Mouse (Mus musculus) heart, embryonic 15.5 days (tissue): ENCODE results near the gene Adgrb3. TPM values are rescaled to one million over a fixed set of nuclear protein-coding genes. Genes with fewer than 3 reads are reported as not detected.

Experiments used
- ATAC-seq: fragments of 200-750 bp; cut with Nextera tagmentation; replicated peaks from 2 replicates; pipeline ENCODE4 v1.8.0; 2017; ENCODE audit warnings: low read depth, moderate TSS enrichment; ENCODE audit not compliant: insufficient number of reproducible peaks, insufficient read depth, low FRiP score
- H3K27ac ChIP-seq: fragments of 300-500 bp; sonication (generic); 2 replicates; pipeline ENCODE4 v1.5.1; 2015; ENCODE audit warnings: mild to moderate bottlenecking, inconsistent platforms
- H3K27me3 ChIP-seq: fragments of 300-500 bp; sonication (generic); 2 replicates; pipeline ENCODE4 v1.6.1; 2015; ENCODE audit warnings: inconsistent platforms
- H3K36me3 ChIP-seq: fragments of 300-500 bp; sonication (generic); 2 replicates; pipeline ENCODE4 v1.6.1; 2015; ENCODE audit warnings: mild to moderate bottlenecking, inconsistent platforms
- H3K4me1 ChIP-seq: fragments of 300-500 bp; sonication (generic); replicated peaks from 2 replicates; pipeline ENCODE4 v1.6.1; 2015; ENCODE audit warnings: inconsistent platforms
- H3K4me2 ChIP-seq: fragments of 300-500 bp; sonication (generic); 2 replicates; pipeline ENCODE4 v1.6.1; 2015; ENCODE audit warnings: inconsistent platforms, mild to moderate bottlenecking, moderate library complexity
- H3K4me3 ChIP-seq: fragments of 300-500 bp; sonication (generic); 2 replicates; pipeline ENCODE4 v1.5.1; 2015; ENCODE audit warnings: mild to moderate bottlenecking, inconsistent platforms
- H3K9ac ChIP-seq: fragments of 300-500 bp; sonication (generic); 2 replicates; pipeline ENCODE4 v1.6.1; 2015; ENCODE audit warnings: mild to moderate bottlenecking, inconsistent platforms
- H3K9me3 ChIP-seq: fragments of 300-500 bp; sonication (generic); replicated peaks from 2 replicates; pipeline ENCODE4 v1.6.1; 2016; ENCODE audit warnings: inconsistent platforms
- WGBS: fragments of 180-500 bp; shearing (Covaris S2); methylation state at CpG from one replicate; pipeline ENCODE4 v1.1.7; 2015; ENCODE audit warnings: mixed read lengths; 5-methylcytosine and 5-hydroxymethylcytosine counted together
- polyA plus RNA-seq: library from polyadenylated mRNA; unstranded; fragments of >200 nt; fragmentation: Nextera tagmentation; extraction: Ambion mirVana; gene quantifications from 2 replicates; pipeline ENCODE4 v1.2.1, GENCODE M21; 2015

Gene Adgrb3
- polyA plus RNA-seq, 1 experiment from 2014 or later: 0.18 TPM

DNA sequence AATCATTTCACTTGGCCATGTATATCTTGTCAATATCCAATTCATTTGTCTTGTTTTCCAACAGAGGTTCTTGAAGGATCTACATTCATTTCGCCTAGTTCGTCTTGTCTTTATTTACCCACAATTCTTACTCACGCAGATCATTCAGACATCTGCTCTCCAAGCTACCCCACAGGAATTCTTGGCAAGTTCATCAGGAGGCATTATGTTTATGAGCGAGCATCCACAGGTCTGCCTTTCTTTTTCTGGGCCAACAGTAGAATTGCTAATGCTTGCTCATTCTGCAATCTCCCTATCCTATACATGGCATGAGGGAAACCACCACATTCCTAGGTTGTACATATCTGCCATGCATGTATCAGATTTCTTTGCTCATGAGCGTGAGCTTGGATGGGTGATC, 99.7 kb downstream of the Adgrb3 start:
- Histone ChIP-seq H3K4me3 (no peak overlapping the region), H3K27ac (no peak overlapping the region), H3K4me2 (no peak overlapping the region), H3K9ac (no peak overlapping the region), H3K27me3 (no peaks in the 10 kb centered on the region), H3K36me3 (no peaks in the 10 kb centered on the region), H3K4me1 (no peaks in the 10 kb centered on the region), H3K9me3 (no peaks in the 10 kb centered on the region)
- WGBS: 79% methylated on average over 5 of the region's 5 CpGs
- no peak for ATAC-seq

DNA sequence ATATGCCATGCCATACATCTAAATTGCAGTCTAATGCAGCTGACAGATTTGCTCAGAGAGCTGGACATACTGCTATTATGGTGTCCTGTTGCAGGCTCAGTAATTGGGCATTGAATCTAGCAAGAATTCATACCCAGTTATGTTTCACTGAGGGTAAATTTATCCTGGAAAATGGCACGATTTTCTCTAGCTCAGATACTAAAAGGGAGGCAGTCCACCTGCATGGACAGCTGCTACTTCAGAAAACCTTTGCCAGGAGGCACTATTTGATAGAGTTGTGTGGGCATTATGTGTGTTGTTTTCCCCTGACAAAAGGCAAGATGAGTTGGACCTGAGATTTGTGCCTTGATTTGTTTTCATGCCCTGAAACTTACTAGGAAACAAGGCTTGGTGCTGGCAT, 118.0 kb downstream of the Adgrb3 start:
- H3K27ac ChIP-seq: no peak overlapping the region
- no peak overlapping the region for H3K9ac ChIP-seq
- WGBS: 38% methylated on average over 1 of the region's 1 CpGs
- no peaks in the 10 kb centered on the region for H3K9me3 ChIP-seq
- H3K4me1 ChIP-seq: no peaks in the 10 kb centered on the region
- no peak for ATAC-seq
- H3K4me3 ChIP-seq: no peak overlapping the region
- H3K27me3 ChIP-seq: no peaks in the 10 kb centered on the region
- no peaks in the 10 kb centered on the region for H3K36me3 ChIP-seq
- H3K4me2 ChIP-seq: no peak overlapping the region

DNA sequence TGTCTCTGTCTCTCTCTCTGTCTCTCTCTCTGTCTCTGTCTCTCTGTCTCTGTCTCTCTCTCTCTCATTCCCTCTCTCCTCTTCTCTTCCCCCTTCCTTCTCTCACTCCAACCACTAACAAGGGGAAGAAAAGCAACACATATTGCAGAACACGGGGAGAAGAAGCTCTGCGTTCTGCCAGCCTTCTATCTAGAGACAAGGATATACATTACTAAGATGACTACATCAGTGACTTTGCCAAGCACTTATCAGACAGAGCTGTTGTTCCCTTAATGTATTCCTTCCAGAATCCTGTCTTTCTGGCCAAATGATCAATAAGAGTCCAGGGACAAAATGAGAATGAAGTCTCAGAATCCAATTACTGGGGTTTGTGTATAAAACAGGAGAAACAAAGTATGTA, 123.2 kb downstream of the Adgrb3 start:
- H3K27ac ChIP-seq: no peak overlapping the region
- no peak overlapping the region for H3K9ac ChIP-seq
- no peaks in the 10 kb centered on the region for H3K4me1 ChIP-seq
- H3K27me3 ChIP-seq: no peaks in the 10 kb centered on the region
- no peaks in the 10 kb centered on the region for H3K9me3 ChIP-seq
- H3K4me2 ChIP-seq: no peak overlapping the region
- ATAC-seq: no peak
- no peak overlapping the region for H3K4me3 ChIP-seq
- no peaks in the 10 kb centered on the region for H3K36me3 ChIP-seq
- WGBS: 74% methylated on average over 2 of the region's 2 CpGs

- no peaks in the 10 kb centered on the region for H3K9me3 ChIP-seq
- ATAC-seq: no peak
- WGBS: 79% methylated on average over 6 of the region's 6 CpGs
Measured at GRCm38 (mm10) chr1:25698702-25699250, 130.7 kb downstream of the Adgrb3 start.

DNA sequence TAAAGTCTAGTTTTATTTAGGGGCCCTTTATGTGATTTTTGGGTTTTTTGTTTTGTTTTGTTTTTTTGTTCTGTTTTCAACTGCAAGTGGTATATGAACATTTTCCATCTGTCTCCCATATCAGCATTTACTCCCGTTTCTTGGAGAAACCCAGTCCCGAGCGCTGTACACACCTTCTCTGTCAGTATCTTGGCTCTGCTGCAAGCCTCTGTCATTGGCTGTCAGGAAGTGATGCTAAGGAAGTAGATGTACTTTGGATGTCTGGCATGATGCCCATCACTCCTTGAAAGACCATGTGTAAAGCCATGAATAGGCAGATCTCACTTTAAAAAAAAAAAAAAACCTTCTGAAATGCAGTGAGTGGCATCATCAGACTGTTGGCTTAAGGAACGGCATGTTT, 132.3 kb downstream of the Adgrb3 start:
- Histone ChIP-seq H3K4me2 (no peak overlapping the region), H3K27me3 (no peaks in the 10 kb centered on the region), H3K27ac (no peak overlapping the region), H3K9ac (no peak overlapping the region), H3K4me1 (no peaks in the 10 kb centered on the region), H3K36me3 (no peaks in the 10 kb centered on the region), H3K4me3 (no peak overlapping the region), H3K9me3 (no peaks in the 10 kb centered on the region)
- ATAC-seq: no peak
- 65% methylated on average over 4 of the region's 4 CpGs for WGBS

More at GRCm38 (mm10) chr1:25698702-25699250, 130.7 kb downstream of the Adgrb3 start:
- H3K4me3 ChIP-seq: no peak overlapping the region
- no peaks in the 10 kb centered on the region for H3K27me3 ChIP-seq
- no peak overlapping the region for H3K9ac ChIP-seq
- no peaks in the 10 kb centered on the region for H3K36me3 ChIP-seq
- no peak overlapping the region for H3K27ac ChIP-seq
- no peaks in the 10 kb centered on the region for H3K4me1 ChIP-seq
- H3K4me2 ChIP-seq: no peak overlapping the region

GRCm38 (mm10) chr1:25696771-25697170, 132.7 kb downstream of the Adgrb3 start:
- ATAC-seq: no peak
- no peak overlapping the region for H3K4me3 ChIP-seq
- no peaks in the 10 kb centered on the region for H3K27me3 ChIP-seq
- no peak overlapping the region for H3K27ac ChIP-seq
- H3K4me2 ChIP-seq: no peak overlapping the region
- H3K4me1 ChIP-seq: no peaks in the 10 kb centered on the region
- no peaks in the 10 kb centered on the region for H3K9me3 ChIP-seq
- no peak overlapping the region for H3K9ac ChIP-seq
- no peaks in the 10 kb centered on the region for H3K36me3 ChIP-seq
- WGBS: 55% methylated on average over 3 of the region's 3 CpGs

GRCm38 (mm10) chr1:25682118-25682517, 147.4 kb downstream of the Adgrb3 start:
- Histone ChIP-seq H3K9me3 (no peaks in the 10 kb centered on the region), H3K27ac (no peak overlapping the region), H3K4me1 (no peaks in the 10 kb centered on the region), H3K9ac (no peak overlapping the region), H3K36me3 (no peaks in the 10 kb centered on the region), H3K4me3 (no peak overlapping the region), H3K4me2 (no peak overlapping the region), H3K27me3 (no peaks in the 10 kb centered on the region)
- ATAC-seq: no peak
- 62% methylated on average over 3 of the region's 3 CpGs for WGBS

GRCm38 (mm10) chr1:25679656-25680055, 149.9 kb downstream of the Adgrb3 start:
- no peaks in the 10 kb centered on the region for H3K9me3 ChIP-seq
- no peak overlapping the region for H3K9ac ChIP-seq
- 52% methylated on average over 2 of the region's 2 CpGs for WGBS
- H3K27me3 ChIP-seq: no peaks in the 10 kb centered on the region
- H3K4me3 ChIP-seq: no peak overlapping the region
- no peaks in the 10 kb centered on the region for H3K4me1 ChIP-seq
- no peak for ATAC-seq
- H3K27ac ChIP-seq: no peak overlapping the region
- no peaks in the 10 kb centered on the region for H3K36me3 ChIP-seq
- no peak overlapping the region for H3K4me2 ChIP-seq

DNA sequence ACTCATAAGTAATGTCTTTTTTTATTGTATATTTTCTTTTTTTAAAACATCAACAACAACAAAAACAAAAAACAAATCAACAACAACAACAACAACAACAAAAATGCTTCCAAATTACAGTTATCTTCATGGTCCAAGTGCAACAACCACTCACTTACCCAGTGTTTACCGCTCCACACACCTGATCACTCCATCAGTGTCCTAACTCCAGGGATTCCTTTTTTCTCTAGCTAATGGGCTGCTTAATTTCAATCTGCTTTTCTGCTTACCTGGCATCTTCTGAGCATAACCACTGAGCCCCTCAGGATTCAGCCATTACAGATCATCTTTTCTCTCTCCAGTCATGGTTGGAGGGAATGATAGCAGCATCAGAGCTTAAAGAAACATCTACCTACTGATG, 176.8 kb downstream of the Adgrb3 start:
- Histone ChIP-seq H3K4me2 (no peak overlapping the region), H3K9me3 (no peaks in the 10 kb centered on the region), H3K4me1 (no peaks in the 10 kb centered on the region), H3K27ac (no peak overlapping the region), H3K27me3 (no peaks in the 10 kb centered on the region), H3K36me3 (no peaks in the 10 kb centered on the region), H3K4me3 (no peak overlapping the region), H3K9ac (no peak overlapping the region)
- 89% methylated on average over 1 of the region's 1 CpGs for WGBS
- ATAC-seq: no peak

GRCm38 (mm10) chr1:25644256-25644655, 185.3 kb downstream of the Adgrb3 start:
- no peaks in the 10 kb centered on the region for H3K36me3 ChIP-seq
- no peak for ATAC-seq
- WGBS: 76% methylated on average over 5 of the region's 5 CpGs
- no peaks in the 10 kb centered on the region for H3K27me3 ChIP-seq
- H3K9ac ChIP-seq: no peak overlapping the region
- no peaks in the 10 kb centered on the region for H3K4me1 ChIP-seq
- H3K27ac ChIP-seq: no peak overlapping the region
- no peak overlapping the region for H3K4me2 ChIP-seq
- H3K4me3 ChIP-seq: no peak overlapping the region
- H3K9me3 ChIP-seq: no peaks in the 10 kb centered on the region

GRCm38 (mm10) chr1:25621458-25621857, 208.0 kb downstream of the Adgrb3 start:
- Histone ChIP-seq H3K36me3 (no peaks in the 10 kb centered on the region), H3K4me3 (no peak overlapping the region), H3K9me3 (no peaks in the 10 kb centered on the region), H3K4me2 (no peak overlapping the region), H3K27ac (no peak overlapping the region), H3K27me3 (no peaks in the 10 kb centered on the region), H3K4me1 (no peaks in the 10 kb centered on the region), H3K9ac (no peak overlapping the region)
- ATAC-seq: no peak
- 62% methylated on average over 4 of the region's 4 CpGs for WGBS

DNA sequence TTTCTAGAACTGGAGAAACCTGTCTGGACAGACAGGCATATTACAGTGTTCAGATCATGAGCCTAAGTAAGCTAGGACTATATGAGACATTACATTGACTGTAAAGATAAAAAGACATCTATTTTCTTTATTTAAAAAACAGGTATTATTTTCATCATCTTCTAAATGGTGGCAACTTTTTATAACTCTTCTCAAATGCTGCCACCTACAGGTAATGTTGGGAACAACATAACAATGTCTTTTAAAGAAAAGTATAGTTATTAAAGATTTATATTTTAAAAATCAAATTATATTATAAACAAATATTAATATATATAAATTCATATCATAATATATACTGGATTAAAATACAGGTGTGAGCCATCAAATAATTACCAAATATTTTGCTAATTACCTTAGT, 212.6 kb downstream of the Adgrb3 start:
- Histone ChIP-seq H3K4me1 (no peaks in the 10 kb centered on the region), H3K9ac (no peak overlapping the region), H3K9me3 (no peaks in the 10 kb centered on the region), H3K27ac (no peak overlapping the region), H3K4me2 (no peak overlapping the region), H3K36me3 (no peaks in the 10 kb centered on the region), H3K4me3 (no peak overlapping the region), H3K27me3 (no peaks in the 10 kb centered on the region)
- no peak for ATAC-seq
